Mouse (Mus musculus): ENCODE measurements around the gene Veph1. TPM values are rescaled to one million over a fixed set of nuclear protein-coding genes. Genes with fewer than 3 reads are reported as not detected.

Gene Veph1
- polyA plus RNA-seq, 1 experiment: not detected

DNA sequence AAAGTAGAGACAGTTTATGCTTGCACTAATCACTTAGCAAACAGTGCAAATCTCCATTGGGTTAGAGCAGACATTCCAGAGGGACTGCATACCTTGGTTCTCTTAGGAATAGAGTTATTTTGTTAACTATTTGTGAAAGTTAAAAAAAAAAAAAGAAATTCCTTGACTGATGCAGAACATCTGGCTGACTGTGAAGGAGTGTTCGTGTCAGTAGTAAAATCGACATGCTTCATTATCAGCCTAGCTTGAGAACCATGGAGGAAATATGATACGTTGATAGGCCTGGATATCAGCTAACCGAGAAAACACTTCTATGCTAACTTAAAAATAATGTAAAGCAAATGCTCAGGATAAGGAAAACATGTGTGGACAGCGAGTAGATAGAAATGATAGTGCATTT lies 191.1 kb downstream of the Veph1 start:
- no peaks in the 10 kb centered on the region for H3K27me3 ChIP-seq (replicated peaks)
- peaks cover 14% of the 10 kb centered on the region for H3K9me3 ChIP-seq
- TF ChIP-seq FLI1 (IDR thresholded peaks at IDR 0.05; ENCODE audit: low read length): no peak
- TF ChIP-seq GATA1 (IDR thresholded peaks at IDR 0.05; ENCODE audit: borderline replicate concordance, low read length): no peak
- no peaks in the 10 kb centered on the region for H3K4me1 ChIP-seq
- no peaks in the 10 kb centered on the region for H3K36me3 ChIP-seq (replicated peaks; ENCODE audit: low read length)
- H3K4me3 ChIP-seq (replicated peaks): no peak overlapping the region

DNA sequence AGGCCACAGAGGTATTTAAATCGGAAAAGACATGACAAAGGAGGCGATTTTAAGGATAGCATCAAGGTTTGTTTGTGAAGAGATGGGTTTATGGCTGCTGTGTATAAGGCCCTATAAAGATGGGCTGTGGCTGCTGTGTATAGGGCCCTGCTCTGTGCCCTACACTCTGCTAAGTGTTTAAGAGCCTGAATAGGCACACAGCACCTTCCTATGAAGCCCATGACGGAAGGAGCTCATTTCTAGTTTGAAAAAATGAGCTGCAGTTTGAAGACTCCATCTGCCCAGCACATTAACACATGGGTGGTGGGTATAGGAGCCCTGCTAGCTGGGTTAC lies 194.1 kb downstream of the Veph1 start:
- Histone ChIP-seq H3K4me3 (replicated peaks) (no peak overlapping the region), H3K27me3 (replicated peaks) (no peaks in the 10 kb centered on the region), H3K9me3 (peaks cover 11% of the 10 kb centered on the region), H3K36me3 (replicated peaks; ENCODE audit: low read length) (no peaks in the 10 kb centered on the region), H3K4me1 (no peaks in the 10 kb centered on the region)
- TF ChIP-seq GATA1 (IDR thresholded peaks at IDR 0.05; ENCODE audit: borderline replicate concordance, low read length) (no peak), FLI1 (IDR thresholded peaks at IDR 0.05; ENCODE audit: low read length) (no peak)

- no peaks in the 10 kb centered on the region for H3K4me1 ChIP-seq
- H3K9me3 ChIP-seq: peaks cover 11% of the 10 kb centered on the region
- TF ChIP-seq GATA1 (IDR thresholded peaks at IDR 0.05; ENCODE audit: borderline replicate concordance, low read length): no peak
- no peak for TF ChIP-seq FLI1 (IDR thresholded peaks at IDR 0.05; ENCODE audit: low read length)
- H3K27me3 ChIP-seq (replicated peaks): no peaks in the 10 kb centered on the region
- no peaks in the 10 kb centered on the region for H3K36me3 ChIP-seq (replicated peaks; ENCODE audit: low read length)
- no peak overlapping the region for H3K4me3 ChIP-seq (replicated peaks)
Measured at GRCm38 (mm10) chr3:66101809-66102598, 194.6 kb downstream of the Veph1 start.

DNA sequence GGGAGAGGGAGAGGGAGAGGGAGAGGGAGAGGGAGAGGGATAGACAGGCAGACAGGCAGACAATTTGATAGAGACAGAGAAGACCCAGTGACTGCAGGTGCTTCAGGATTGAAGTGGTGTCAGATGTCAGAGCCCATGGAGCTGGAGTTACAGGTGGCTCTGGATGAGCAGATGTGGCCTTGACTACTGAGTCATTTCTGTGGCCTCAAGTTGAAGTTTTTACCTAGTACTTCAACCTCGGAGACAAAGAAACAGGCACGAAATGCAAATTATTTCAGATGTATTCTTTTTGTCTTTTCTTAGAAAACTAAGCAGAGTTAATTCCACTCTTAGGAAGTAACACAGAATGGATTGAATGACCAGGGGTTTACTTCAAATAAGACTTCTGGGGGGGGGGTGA lies 195.6 kb downstream of the Veph1 start:
- H3K4me1 ChIP-seq: no peaks in the 10 kb centered on the region
- no peaks in the 10 kb centered on the region for H3K36me3 ChIP-seq (replicated peaks; ENCODE audit: low read length)
- TF ChIP-seq FLI1 (IDR thresholded peaks at IDR 0.05; ENCODE audit: low read length): no peak
- TF ChIP-seq GATA1 (IDR thresholded peaks at IDR 0.05; ENCODE audit: borderline replicate concordance, low read length): no peak
- H3K27me3 ChIP-seq (replicated peaks): no peaks in the 10 kb centered on the region
- H3K9me3 ChIP-seq: peaks cover 11% of the 10 kb centered on the region
- no peak overlapping the region for H3K4me3 ChIP-seq (replicated peaks)

DNA sequence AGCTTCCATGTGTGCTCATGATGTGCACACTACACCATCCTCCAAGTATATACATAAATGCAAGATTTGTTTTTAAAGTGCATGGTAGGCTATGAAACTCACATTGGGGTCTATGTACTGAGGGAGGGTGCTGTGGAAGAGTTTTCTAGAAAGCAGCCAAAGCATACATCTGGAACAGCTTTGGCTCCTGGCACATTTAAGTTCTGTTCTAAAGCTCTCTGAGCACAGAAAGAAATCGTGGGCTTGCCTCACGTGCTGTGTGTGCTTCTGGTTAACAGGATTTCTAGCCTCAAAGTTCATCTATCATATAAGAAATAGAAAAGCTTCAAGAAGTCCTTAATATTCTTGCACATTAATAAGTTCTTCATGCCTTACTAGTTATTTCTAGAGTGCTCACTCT lies 204.9 kb downstream of the Veph1 start:
- Histone ChIP-seq H3K36me3 (replicated peaks; ENCODE audit: low read length) (no peaks in the 10 kb centered on the region), H3K4me1 (no peaks in the 10 kb centered on the region), H3K9me3 (peaks cover 3% of the 10 kb centered on the region), H3K27me3 (replicated peaks) (no peaks in the 10 kb centered on the region), H3K4me3 (replicated peaks) (no peak overlapping the region)
- TF ChIP-seq GATA1 (IDR thresholded peaks at IDR 0.05; ENCODE audit: borderline replicate concordance, low read length) (no peak), FLI1 (IDR thresholded peaks at IDR 0.05; ENCODE audit: low read length) (no peak)

DNA sequence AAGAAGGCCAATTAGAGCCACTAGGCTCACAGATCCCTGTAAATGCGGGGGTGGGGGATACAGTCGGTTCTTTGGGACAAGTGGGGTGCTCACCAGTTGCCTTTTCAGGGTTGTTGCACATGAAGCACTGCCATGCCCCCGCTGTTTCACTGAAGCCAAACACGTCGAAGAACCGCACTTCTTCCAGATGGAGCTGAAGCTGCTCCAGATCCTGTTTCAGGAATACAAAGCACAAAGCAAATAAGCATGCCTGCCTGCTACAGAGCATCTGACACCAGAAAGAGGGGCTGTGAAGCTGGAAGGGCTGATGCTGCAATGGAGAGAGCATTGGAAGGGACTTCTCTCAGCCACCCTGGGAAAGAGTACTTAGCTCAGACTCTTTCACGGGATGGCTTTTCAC lies 209.0 kb downstream of the Veph1 start:
- H3K27me3 ChIP-seq (replicated peaks): no peaks in the 10 kb centered on the region
- H3K4me1 ChIP-seq: no peaks in the 10 kb centered on the region
- H3K9me3 ChIP-seq: peaks cover 7% of the 10 kb centered on the region
- H3K36me3 ChIP-seq (replicated peaks; ENCODE audit: low read length): no peaks in the 10 kb centered on the region
- no peak overlapping the region for H3K4me3 ChIP-seq (replicated peaks)
- TF ChIP-seq FLI1 (IDR thresholded peaks at IDR 0.05; ENCODE audit: low read length) (no peak), GATA1 (IDR thresholded peaks at IDR 0.05; ENCODE audit: borderline replicate concordance, low read length) (no peak)

- no peaks in the 10 kb centered on the region for H3K4me1 ChIP-seq
- H3K36me3 ChIP-seq (replicated peaks; ENCODE audit: low read length): no peaks in the 10 kb centered on the region
- no peaks in the 10 kb centered on the region for H3K27me3 ChIP-seq (replicated peaks)
- no peak overlapping the region for H3K4me3 ChIP-seq (replicated peaks)
- no peak for TF ChIP-seq GATA1 (IDR thresholded peaks at IDR 0.05; ENCODE audit: borderline replicate concordance, low read length)
- no peak for TF ChIP-seq FLI1 (IDR thresholded peaks at IDR 0.05; ENCODE audit: low read length)
- H3K9me3 ChIP-seq: peaks cover 7% of the 10 kb centered on the region
Measured at GRCm38 (mm10) chr3:66083856-66084255, 212.8 kb downstream of the Veph1 start.

DNA sequence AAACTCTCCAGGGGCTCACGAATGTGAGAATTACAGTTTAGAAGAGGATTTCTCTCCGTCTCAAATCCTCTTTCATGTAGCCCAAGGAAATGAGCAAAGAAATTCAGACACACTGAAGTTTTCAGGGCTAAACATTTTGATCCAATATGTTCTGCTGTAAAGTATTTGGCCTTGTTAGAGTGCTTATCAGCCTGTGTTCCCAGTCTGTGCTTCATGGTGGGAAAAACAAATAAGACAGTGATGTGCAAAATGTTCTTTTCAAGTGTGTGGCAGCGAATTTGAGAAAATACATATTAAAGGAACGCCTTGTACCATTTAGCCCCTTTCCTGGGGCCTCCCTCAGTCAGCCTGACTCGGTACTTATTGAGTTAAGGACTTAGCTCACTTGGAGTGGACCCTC lies 213.2 kb downstream of the Veph1 start:
- H3K4me3 ChIP-seq (replicated peaks): no peak overlapping the region
- H3K36me3 ChIP-seq (replicated peaks; ENCODE audit: low read length): no peaks in the 10 kb centered on the region
- peaks cover 7% of the 10 kb centered on the region for H3K9me3 ChIP-seq
- no peaks in the 10 kb centered on the region for H3K4me1 ChIP-seq
- H3K27me3 ChIP-seq (replicated peaks): no peaks in the 10 kb centered on the region
- no peak for TF ChIP-seq FLI1 (IDR thresholded peaks at IDR 0.05; ENCODE audit: low read length)
- no peak for TF ChIP-seq GATA1 (IDR thresholded peaks at IDR 0.05; ENCODE audit: borderline replicate concordance, low read length)

DNA sequence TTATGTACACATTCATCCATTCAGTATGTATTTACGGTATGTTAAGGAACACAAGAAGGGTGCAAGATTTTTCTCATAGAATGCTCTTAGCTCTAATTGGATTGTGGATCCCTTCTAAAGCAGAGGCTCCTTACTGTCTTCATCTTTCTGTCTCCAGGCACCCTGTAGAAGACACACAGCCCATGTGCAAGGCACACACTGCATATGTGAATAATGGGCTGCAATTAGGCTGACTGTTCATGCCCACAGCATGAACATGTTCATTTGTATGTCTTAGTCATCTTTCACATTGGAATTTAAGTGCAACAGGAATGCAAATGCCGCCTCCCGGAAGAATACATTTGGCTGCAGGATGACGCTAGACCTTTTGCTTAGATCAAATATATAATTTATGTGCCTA lies 213.7 kb downstream of the Veph1 start:
- peaks cover 7% of the 10 kb centered on the region for H3K9me3 ChIP-seq
- no peaks in the 10 kb centered on the region for H3K36me3 ChIP-seq (replicated peaks; ENCODE audit: low read length)
- H3K4me1 ChIP-seq: no peaks in the 10 kb centered on the region
- TF ChIP-seq FLI1 (IDR thresholded peaks at IDR 0.05; ENCODE audit: low read length) (no peak), GATA1 (IDR thresholded peaks at IDR 0.05; ENCODE audit: borderline replicate concordance, low read length) (no peak)
- no peak overlapping the region for H3K4me3 ChIP-seq (replicated peaks)
- no peaks in the 10 kb centered on the region for H3K27me3 ChIP-seq (replicated peaks)

- H3K4me1 ChIP-seq: no peaks in the 10 kb centered on the region
- TF ChIP-seq GATA1 (IDR thresholded peaks at IDR 0.05; ENCODE audit: borderline replicate concordance, low read length) (no peak), FLI1 (IDR thresholded peaks at IDR 0.05; ENCODE audit: low read length) (no peak)
- H3K4me3 ChIP-seq (replicated peaks): no peak overlapping the region
- H3K9me3 ChIP-seq: peaks cover under 1% of the 10 kb centered on the region
- no peaks in the 10 kb centered on the region for H3K27me3 ChIP-seq (replicated peaks)
- no peaks in the 10 kb centered on the region for H3K36me3 ChIP-seq (replicated peaks; ENCODE audit: low read length)
Measured at GRCm38 (mm10) chr3:66081363-66081736, 215.3 kb downstream of the Veph1 start.
